Mouse (Mus musculus): ENCODE measurements around the gene Sfrp2. TPM values are rescaled to one million over a fixed set of nuclear protein-coding genes. Genes with fewer than 3 reads are reported as not detected.

Gene Sfrp2
- polyA plus RNA-seq, 1 experiment from 2014 or later = 3.2 TPM

DNA sequence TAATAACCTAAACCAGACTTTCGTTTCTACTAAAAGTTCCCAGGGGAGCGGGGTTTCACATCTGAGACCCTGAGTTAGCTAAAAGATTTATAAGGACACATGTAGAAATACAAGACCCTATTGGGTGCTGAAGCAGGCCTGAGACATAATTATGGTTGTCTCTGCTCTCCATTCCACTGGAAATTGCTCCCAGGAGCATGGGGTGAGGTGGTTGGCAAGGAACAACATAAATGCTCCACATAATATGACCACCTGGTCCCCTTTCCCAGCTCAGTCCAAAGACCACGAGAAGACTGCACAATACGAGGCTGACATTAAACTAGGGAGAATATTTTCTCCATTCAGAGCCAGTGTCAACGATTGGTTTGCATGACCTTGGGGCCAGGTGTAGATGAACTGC lies 18.2 kb upstream of the Sfrp2 start:
- no peaks in the 10 kb centered on the region for H3K36me3 ChIP-seq (ENCODE audit: control insufficient read depth, insufficient read depth)
- H3K9me3 ChIP-seq (replicated peaks; ENCODE audit: control insufficient read depth, low read length) = no peaks in the 10 kb centered on the region
- no peaks in the 10 kb centered on the region for H3K4me1 ChIP-seq (ENCODE audit: control insufficient read depth, low read depth, low read length)
- H3K27ac ChIP-seq (ENCODE audit: low read length) = no peak overlapping the region
- H3K9ac ChIP-seq (ENCODE audit: low read depth, low read length) = no peak overlapping the region
- H3K4me2 ChIP-seq (ENCODE audit: low read depth, low read length) = no peak overlapping the region
- ATAC-seq (ENCODE audit: low read depth) = no peak
- H3K4me3 ChIP-seq (ENCODE audit: low read depth, low read length) = no peak overlapping the region
- WGBS (ENCODE audit: insufficient replicate concordance) = 57% methylated on average over 5 of the region's 5 CpGs
- H3K27me3 ChIP-seq (ENCODE audit: control insufficient read depth, insufficient read depth, low read depth, low read length) = no peaks in the 10 kb centered on the region

DNA sequence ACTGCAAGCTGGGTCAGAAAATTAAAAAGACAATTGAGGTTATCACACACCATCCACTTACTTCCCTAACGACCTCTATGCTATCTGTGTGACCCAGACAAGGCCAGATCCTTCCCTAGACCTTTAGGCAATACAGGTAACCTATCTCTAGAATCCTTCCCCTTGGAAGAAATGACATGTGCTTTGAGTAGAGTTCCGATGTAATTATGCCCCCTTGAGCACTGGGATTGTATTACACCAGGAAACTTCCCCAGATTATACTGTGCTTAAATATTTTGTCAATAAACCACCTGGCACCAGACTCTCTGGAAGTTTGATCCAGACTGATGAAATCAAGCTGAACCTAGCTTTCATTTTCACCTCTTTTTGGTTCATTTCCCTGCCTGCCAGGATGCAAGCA lies 14.5 kb upstream of the Sfrp2 start:
- Histone ChIP-seq H3K4me1 (ENCODE audit: control insufficient read depth, low read depth, low read length) (no peaks in the 10 kb centered on the region), H3K9me3 (replicated peaks; ENCODE audit: control insufficient read depth, low read length) (no peaks in the 10 kb centered on the region), H3K4me3 (ENCODE audit: low read depth, low read length) (no peak overlapping the region), H3K27me3 (ENCODE audit: control insufficient read depth, insufficient read depth, low read depth, low read length) (no peaks in the 10 kb centered on the region), H3K4me2 (ENCODE audit: low read depth, low read length) (no peak overlapping the region), H3K9ac (ENCODE audit: low read depth, low read length) (no peak overlapping the region), H3K36me3 (ENCODE audit: control insufficient read depth, insufficient read depth) (no peaks in the 10 kb centered on the region), H3K27ac (ENCODE audit: low read length) (no peak overlapping the region)
- 10% methylated on average over 2 of the region's 2 CpGs for WGBS (ENCODE audit: insufficient replicate concordance)
- ATAC-seq (ENCODE audit: low read depth) = no peak

DNA sequence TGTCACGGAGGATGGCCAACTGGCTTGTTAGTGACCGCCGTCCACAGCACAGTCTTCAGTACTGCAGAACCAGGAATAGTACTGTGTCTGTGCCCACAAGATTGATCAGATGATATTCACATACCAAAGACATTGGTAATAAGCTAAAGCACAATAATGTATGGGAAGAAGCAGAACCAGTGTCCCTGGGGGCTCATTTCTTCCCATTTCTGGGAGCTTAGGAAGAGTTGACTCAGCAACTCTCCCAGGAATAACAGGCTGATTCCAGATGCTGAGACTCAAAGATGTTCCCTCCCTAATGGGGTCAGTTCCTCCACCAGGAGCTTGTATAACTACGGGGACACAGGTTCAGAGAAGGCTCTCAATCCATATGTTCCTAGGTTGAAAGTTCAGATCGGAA lies 13.9 kb upstream of the Sfrp2 start:
- Histone ChIP-seq H3K9ac (ENCODE audit: low read depth, low read length) (no peak overlapping the region), H3K27ac (ENCODE audit: low read length) (no peak overlapping the region), H3K36me3 (ENCODE audit: control insufficient read depth, insufficient read depth) (no peaks in the 10 kb centered on the region), H3K9me3 (replicated peaks; ENCODE audit: control insufficient read depth, low read length) (no peaks in the 10 kb centered on the region), H3K4me2 (ENCODE audit: low read depth, low read length) (no peak overlapping the region), H3K4me3 (ENCODE audit: low read depth, low read length) (no peak overlapping the region), H3K4me1 (ENCODE audit: control insufficient read depth, low read depth, low read length) (no peaks in the 10 kb centered on the region), H3K27me3 (ENCODE audit: control insufficient read depth, insufficient read depth, low read depth, low read length) (no peaks in the 10 kb centered on the region)
- WGBS (ENCODE audit: insufficient replicate concordance) = 75% methylated on average over 5 of the region's 5 CpGs
- no peak for ATAC-seq (ENCODE audit: low read depth)

DNA sequence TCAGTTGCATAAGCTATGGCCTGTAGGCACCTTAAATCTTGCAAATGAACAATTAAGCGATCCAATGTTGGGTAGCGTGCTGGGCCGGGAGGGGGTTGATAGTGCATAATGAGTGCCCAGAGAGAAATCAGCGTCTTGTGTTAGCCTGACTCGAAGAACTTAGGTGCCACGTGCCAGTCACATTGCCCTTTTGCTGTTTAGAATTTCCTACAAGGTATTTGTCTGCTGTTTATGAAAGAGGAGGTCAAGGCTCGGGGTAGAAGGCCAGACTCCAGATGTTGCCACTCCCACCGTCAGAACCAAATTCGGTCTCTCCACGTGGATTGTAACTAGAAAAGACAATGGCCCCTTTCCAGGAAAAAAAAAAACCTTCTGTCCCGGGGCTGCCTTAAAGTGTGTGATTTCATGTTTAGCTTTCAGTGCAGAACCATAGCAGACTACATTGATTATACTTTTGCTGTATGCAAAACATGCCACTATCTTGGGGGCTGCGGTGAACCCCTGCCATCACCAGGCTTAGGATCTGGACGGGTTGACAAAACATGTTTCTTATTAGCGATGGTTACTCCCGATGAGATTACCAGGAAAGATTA lies 11.0 kb upstream of the Sfrp2 start:
- no peaks in the 10 kb centered on the region for H3K27me3 ChIP-seq (ENCODE audit: control insufficient read depth, insufficient read depth, low read depth, low read length)
- no peak for ATAC-seq (ENCODE audit: low read depth)
- 72% methylated on average over 15 of the region's 15 CpGs for WGBS (ENCODE audit: insufficient replicate concordance)
- H3K4me2 ChIP-seq (ENCODE audit: low read depth, low read length) = no peak overlapping the region
- no peak overlapping the region for H3K9ac ChIP-seq (ENCODE audit: low read depth, low read length)
- H3K4me3 ChIP-seq (ENCODE audit: low read depth, low read length) = no peak overlapping the region
- no peaks in the 10 kb centered on the region for H3K9me3 ChIP-seq (replicated peaks; ENCODE audit: control insufficient read depth, low read length)
- H3K27ac ChIP-seq (ENCODE audit: low read length) = no peak overlapping the region
- H3K4me1 ChIP-seq (ENCODE audit: control insufficient read depth, low read depth, low read length) = no peaks in the 10 kb centered on the region
- no peaks in the 10 kb centered on the region for H3K36me3 ChIP-seq (ENCODE audit: control insufficient read depth, insufficient read depth)

DNA sequence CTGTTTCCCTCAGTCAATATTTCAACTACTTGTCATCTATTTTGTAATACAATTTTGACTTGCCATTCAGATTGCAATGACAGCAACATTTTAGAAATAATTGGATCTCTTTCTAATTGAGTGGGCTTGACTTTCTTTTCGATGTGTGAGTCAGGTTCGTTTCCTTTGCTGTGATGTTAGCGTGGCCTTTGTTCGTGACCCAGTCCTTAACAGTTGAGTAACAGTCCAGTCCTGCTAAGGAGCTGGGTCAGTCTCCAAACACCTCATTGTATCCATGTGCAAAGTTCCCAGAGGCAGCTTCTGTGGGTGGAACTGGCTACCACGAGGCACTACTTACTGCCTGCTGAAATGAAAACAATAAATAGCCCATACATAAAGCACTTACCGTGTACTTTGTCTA lies 10.5 kb upstream of the Sfrp2 start:
- WGBS (ENCODE audit: insufficient replicate concordance) = 69% methylated on average over 6 of the region's 6 CpGs
- no peak for ATAC-seq (ENCODE audit: low read depth)
- Histone ChIP-seq H3K27ac (ENCODE audit: low read length) (no peak overlapping the region), H3K4me3 (ENCODE audit: low read depth, low read length) (no peak overlapping the region), H3K9ac (ENCODE audit: low read depth, low read length) (no peak overlapping the region), H3K4me1 (ENCODE audit: control insufficient read depth, low read depth, low read length) (no peaks in the 10 kb centered on the region), H3K4me2 (ENCODE audit: low read depth, low read length) (no peak overlapping the region), H3K36me3 (ENCODE audit: control insufficient read depth, insufficient read depth) (no peaks in the 10 kb centered on the region), H3K27me3 (ENCODE audit: control insufficient read depth, insufficient read depth, low read depth, low read length) (no peaks in the 10 kb centered on the region), H3K9me3 (replicated peaks; ENCODE audit: control insufficient read depth, low read length) (no peaks in the 10 kb centered on the region)

DNA sequence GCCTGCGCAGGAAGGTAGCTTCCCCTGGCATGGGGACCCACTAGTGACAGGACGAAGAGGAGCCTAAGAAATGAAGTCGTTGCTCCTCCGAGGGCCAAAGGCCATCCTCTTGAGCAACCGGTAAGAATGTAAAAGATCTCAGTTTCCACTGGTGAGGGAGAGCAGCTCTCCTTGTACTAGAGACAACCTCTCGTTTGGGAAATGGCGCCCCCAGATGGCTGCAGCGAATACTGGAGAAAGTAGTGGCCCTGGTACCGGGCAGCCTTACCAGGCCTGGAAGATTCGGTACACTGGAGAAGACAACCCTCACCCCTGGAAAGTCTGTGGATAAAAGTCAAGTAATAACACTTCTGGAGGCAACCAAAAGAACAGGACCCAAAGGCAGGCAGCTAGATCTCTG lies 3.8 kb upstream of the Sfrp2 start:
- peaks cover 41% of the 10 kb centered on the region for H3K27me3 ChIP-seq (ENCODE audit: control insufficient read depth, insufficient read depth, low read depth, low read length)
- H3K9ac ChIP-seq (ENCODE audit: low read depth, low read length) = no peak overlapping the region
- no peaks in the 10 kb centered on the region for H3K9me3 ChIP-seq (replicated peaks; ENCODE audit: control insufficient read depth, low read length)
- no peaks in the 10 kb centered on the region; the same call in 1 of the 2 replicates for H3K4me1 ChIP-seq (ENCODE audit: control insufficient read depth, low read depth, low read length)
- H3K4me3 ChIP-seq (ENCODE audit: low read depth, low read length) = no peak overlapping the region
- H3K27ac ChIP-seq (ENCODE audit: low read length) = no peak overlapping the region
- no peaks in the 10 kb centered on the region for H3K36me3 ChIP-seq (ENCODE audit: control insufficient read depth, insufficient read depth)
- no peak overlapping the region for H3K4me2 ChIP-seq (ENCODE audit: low read depth, low read length)
- WGBS (ENCODE audit: insufficient replicate concordance) = 54% methylated on average over 10 of the region's 10 CpGs
- no peak for ATAC-seq (ENCODE audit: low read depth)

DNA sequence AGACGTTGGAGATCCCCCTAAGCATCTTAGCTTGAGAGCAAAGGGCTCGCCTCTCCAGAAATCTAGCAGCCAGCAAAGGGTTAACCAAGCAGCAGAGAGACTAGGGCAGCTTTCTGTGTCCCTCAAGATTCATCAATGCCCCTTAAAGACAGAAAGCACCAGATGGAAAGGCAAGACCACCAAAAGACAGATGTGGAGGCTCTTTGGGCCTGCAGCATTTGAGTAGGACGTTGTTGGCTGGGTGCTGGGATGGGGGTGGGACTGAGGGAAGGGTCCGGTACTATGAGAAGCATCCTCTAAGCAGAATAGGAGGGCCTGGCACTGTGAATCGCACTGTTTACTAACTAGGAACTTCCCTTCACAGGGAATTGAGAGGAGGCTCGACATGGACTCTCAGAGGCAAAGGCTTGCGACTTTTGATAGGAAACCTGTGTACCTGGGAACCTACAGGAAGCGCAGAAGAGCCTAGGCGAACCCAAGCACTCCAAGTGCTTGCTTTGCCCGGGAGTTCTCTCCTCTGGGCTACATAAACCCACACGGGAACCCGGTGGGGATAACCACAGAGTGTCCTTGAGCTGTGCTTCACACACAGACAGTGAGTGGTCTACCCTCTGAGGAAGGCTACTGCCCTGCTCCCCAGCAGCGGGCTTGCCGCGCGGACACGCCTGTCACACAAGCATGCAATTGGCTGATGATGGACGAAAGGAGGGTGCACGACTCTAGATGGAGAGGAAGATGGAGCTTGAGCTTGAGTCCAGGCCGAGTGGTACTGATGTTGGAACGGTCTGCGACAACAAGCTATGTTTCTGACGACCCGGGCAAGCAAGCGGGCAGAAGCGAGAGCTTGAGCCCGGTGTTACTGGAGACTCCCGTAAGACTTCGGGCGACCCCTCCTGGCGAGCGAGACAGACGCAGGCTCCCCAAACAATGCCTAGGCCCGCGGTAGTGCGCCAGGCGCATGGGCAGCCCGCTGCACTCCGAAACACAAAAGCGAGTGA lies 2.3 kb upstream of the Sfrp2 start:
- peaks cover 55% of the 10 kb centered on the region for H3K27me3 ChIP-seq (ENCODE audit: control insufficient read depth, insufficient read depth, low read depth, low read length)
- no peak overlapping the region for H3K9ac ChIP-seq (ENCODE audit: low read depth, low read length)
- H3K9me3 ChIP-seq (replicated peaks; ENCODE audit: control insufficient read depth, low read length) = no peaks in the 10 kb centered on the region
- peak; percentile 35; the same call in 1 of the 2 replicates for ATAC-seq (ENCODE audit: low read depth)
- H3K4me1 ChIP-seq (ENCODE audit: control insufficient read depth, low read depth, low read length) = no peaks in the 10 kb centered on the region; the same call in 1 of the 2 replicates
- peak overlapping the region; percentile 28 for H3K4me3 ChIP-seq (ENCODE audit: low read depth, low read length)
- 8% methylated on average over 40 of the region's 40 CpGs for WGBS (ENCODE audit: insufficient replicate concordance)
- H3K27ac ChIP-seq (ENCODE audit: low read length) = no peak overlapping the region
- H3K36me3 ChIP-seq (ENCODE audit: control insufficient read depth, insufficient read depth) = no peaks in the 10 kb centered on the region
- peak overlapping the region; percentile 47 for H3K4me2 ChIP-seq (ENCODE audit: low read depth, low read length)

DNA sequence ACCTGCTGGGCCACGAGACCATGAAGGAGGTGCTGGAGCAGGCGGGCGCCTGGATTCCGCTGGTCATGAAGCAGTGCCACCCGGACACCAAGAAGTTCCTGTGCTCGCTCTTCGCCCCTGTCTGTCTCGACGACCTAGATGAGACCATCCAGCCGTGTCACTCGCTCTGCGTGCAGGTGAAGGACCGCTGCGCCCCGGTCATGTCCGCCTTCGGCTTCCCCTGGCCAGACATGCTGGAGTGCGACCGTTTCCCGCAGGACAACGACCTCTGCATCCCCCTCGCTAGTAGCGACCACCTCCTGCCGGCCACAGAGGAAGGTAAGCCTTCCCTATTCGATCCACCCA lies 577 bp downstream of the Sfrp2 start:
- H3K9ac ChIP-seq (ENCODE audit: low read depth, low read length) = no peak overlapping the region
- H3K36me3 ChIP-seq (ENCODE audit: control insufficient read depth, insufficient read depth) = no peaks in the 10 kb centered on the region
- no peaks in the 10 kb centered on the region for H3K9me3 ChIP-seq (replicated peaks; ENCODE audit: control insufficient read depth, low read length)
- H3K27ac ChIP-seq (ENCODE audit: low read length) = no peak overlapping the region
- H3K27me3 ChIP-seq (ENCODE audit: control insufficient read depth, insufficient read depth, low read depth, low read length) = peaks cover 55% of the 10 kb centered on the region
- ATAC-seq (ENCODE audit: low read depth) = no peak
- no peaks in the 10 kb centered on the region; the same call in 1 of the 2 replicates for H3K4me1 ChIP-seq (ENCODE audit: control insufficient read depth, low read depth, low read length)
- H3K4me3 ChIP-seq (ENCODE audit: low read depth, low read length) = peak overlapping the region; percentile 46
- peak overlapping the region; percentile 62 for H3K4me2 ChIP-seq (ENCODE audit: low read depth, low read length)
- 2% methylated on average over 21 of the region's 25 CpGs for WGBS (ENCODE audit: insufficient replicate concordance)

DNA sequence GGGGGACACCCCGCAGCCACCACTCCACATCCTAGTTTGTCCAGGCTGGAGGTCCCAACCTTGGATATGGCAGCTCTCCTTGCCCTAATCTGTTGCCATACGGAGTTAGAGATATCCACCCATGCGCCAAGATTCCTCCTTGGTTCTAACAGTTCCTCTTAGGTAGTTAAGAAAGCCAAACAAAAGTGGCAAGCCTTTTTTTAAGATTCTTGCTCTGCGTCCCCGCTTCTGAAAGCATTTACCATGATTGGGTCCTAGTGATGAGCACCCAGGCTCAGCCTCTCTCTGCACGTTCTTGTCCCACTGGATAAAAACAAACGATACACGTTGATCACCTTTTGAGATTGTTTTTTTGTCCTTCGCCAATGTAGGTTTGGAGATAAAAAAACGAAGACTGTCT lies 1.0 kb downstream of the Sfrp2 start:
- Histone ChIP-seq H3K9me3 (replicated peaks; ENCODE audit: control insufficient read depth, low read length) (no peaks in the 10 kb centered on the region), H3K4me2 (ENCODE audit: low read depth, low read length) (no peak overlapping the region), H3K4me1 (ENCODE audit: control insufficient read depth, low read depth, low read length) (no peaks in the 10 kb centered on the region; the same call in 1 of the 2 replicates), H3K27ac (ENCODE audit: low read length) (no peak overlapping the region), H3K36me3 (ENCODE audit: control insufficient read depth, insufficient read depth) (no peaks in the 10 kb centered on the region), H3K9ac (ENCODE audit: low read depth, low read length) (no peak overlapping the region), H3K27me3 (ENCODE audit: control insufficient read depth, insufficient read depth, low read depth, low read length) (peaks cover 55% of the 10 kb centered on the region), H3K4me3 (ENCODE audit: low read depth, low read length) (no peak overlapping the region)
- ATAC-seq (ENCODE audit: low read depth) = no peak
- WGBS (ENCODE audit: insufficient replicate concordance) = 14% methylated on average over 10 of the region's 10 CpGs
